Mouse (Mus musculus): ENCODE data around the gene Mthfd1l. TPM values are rescaled to one million over a fixed set of nuclear protein-coding genes. Genes with fewer than 3 reads are reported as not detected.
"Not testable (repeated sequence)": the region's sequence is repeated elsewhere in the genome, so short reads cannot be mapped to it uniquely, and the experiment has no call there.

Mthfd1l gene
- polyA plus RNA-seq, 1 experiment from 2014 or later, result 14.2 TPM

- Histone ChIP-seq H3K27ac (ENCODE audit: low read length) (peak overlapping the region; percentile 81), H3K4me1 (replicated peaks; ENCODE audit: control insufficient read depth, insufficient read depth, low read length) (peaks cover 8% of the 10 kb centered on the region; the same call in 1 of the 2 replicates), H3K36me3 (ENCODE audit: control insufficient read depth, insufficient read depth, low read length) (no peaks in the 10 kb centered on the region), H3K4me3 (ENCODE audit: low read length) (no peak overlapping the region), H3K27me3 (ENCODE audit: control insufficient read depth, insufficient read depth, low read depth, low read length) (no peaks in the 10 kb centered on the region), H3K9ac (ENCODE audit: low read length) (no peak overlapping the region), H3K4me2 (ENCODE audit: low read depth, low read length) (no peak overlapping the region), H3K9me3 (ENCODE audit: control insufficient read depth, low read length) (no peaks in the 10 kb centered on the region)
- peak; percentile 93 for ATAC-seq (ENCODE audit: low read depth)
- WGBS, result 51% methylated on average over 15 of the region's 15 CpGs
These were observed 92.6 kb downstream of the Mthfd1l start for GRCm38 (mm10) chr10:4065295-4066084.

- H3K4me3 ChIP-seq (ENCODE audit: low read length), result no peak overlapping the region
- 64% methylated on average over 7 of the region's 7 CpGs for WGBS
- no peaks in the 10 kb centered on the region for H3K27me3 ChIP-seq (ENCODE audit: control insufficient read depth, insufficient read depth, low read depth, low read length)
- no peak overlapping the region for H3K4me2 ChIP-seq (ENCODE audit: low read depth, low read length)
- peaks cover 16% of the 10 kb centered on the region; the same call in 1 of the 2 replicates for H3K4me1 ChIP-seq (replicated peaks; ENCODE audit: control insufficient read depth, insufficient read depth, low read length)
- no peak overlapping the region for H3K9ac ChIP-seq (ENCODE audit: low read length)
- H3K27ac ChIP-seq (ENCODE audit: low read length), result no peak overlapping the region
- H3K9me3 ChIP-seq (ENCODE audit: control insufficient read depth, low read length), result no peaks in the 10 kb centered on the region
- no peaks in the 10 kb centered on the region for H3K36me3 ChIP-seq (ENCODE audit: control insufficient read depth, insufficient read depth, low read length)
- peak; percentile 23; the same call in 1 of the 2 replicates for ATAC-seq (ENCODE audit: low read depth)
These were observed 96.4 kb downstream of the Mthfd1l start for GRCm38 (mm10) chr10:4069258-4069826.

- Histone ChIP-seq H3K4me3 (ENCODE audit: low read length) (no peak overlapping the region), H3K4me1 (replicated peaks; ENCODE audit: control insufficient read depth, insufficient read depth, low read length) (peaks cover 16% of the 10 kb centered on the region; the same call in 1 of the 2 replicates), H3K9me3 (ENCODE audit: control insufficient read depth, low read length) (no peaks in the 10 kb centered on the region), H3K36me3 (ENCODE audit: control insufficient read depth, insufficient read depth, low read length) (no peaks in the 10 kb centered on the region), H3K9ac (ENCODE audit: low read length) (no peak overlapping the region; the same call in 1 of the 2 replicates), H3K27me3 (ENCODE audit: control insufficient read depth, insufficient read depth, low read depth, low read length) (no peaks in the 10 kb centered on the region), H3K27ac (ENCODE audit: low read length) (no peak overlapping the region), H3K4me2 (ENCODE audit: low read depth, low read length) (no peak overlapping the region)
- WGBS, result 88% methylated on average over 7 of the region's 7 CpGs
- no peak for ATAC-seq (ENCODE audit: low read depth)
These were observed 97.1 kb downstream of the Mthfd1l start for GRCm38 (mm10) chr10:4070061-4070460.

GRCm38 (mm10) chr10:4071069-4071844, 98.3 kb downstream of the Mthfd1l start:
- WGBS, result 64% methylated on average over 8 of the region's 8 CpGs
- no peak overlapping the region for H3K4me2 ChIP-seq (ENCODE audit: low read depth, low read length)

GRCm38 (mm10) chr10:4071845-4072345, 99.0 kb downstream of the Mthfd1l start:
- Histone ChIP-seq H3K9ac (ENCODE audit: low read length) (no peak overlapping the region), H3K9me3 (ENCODE audit: control insufficient read depth, low read length) (no peaks in the 10 kb centered on the region), H3K27ac (ENCODE audit: low read length) (0 out of 2 replicates have a peak overlapping the region, but pooled peaks have one; percentile 10), H3K36me3 (ENCODE audit: control insufficient read depth, insufficient read depth, low read length) (no peaks in the 10 kb centered on the region), H3K4me3 (ENCODE audit: low read length) (no peak overlapping the region), H3K4me2 (ENCODE audit: low read depth, low read length) (no peak overlapping the region), H3K4me1 (replicated peaks; ENCODE audit: control insufficient read depth, insufficient read depth, low read length) (peaks cover 13% of the 10 kb centered on the region; the same call in 1 of the 2 replicates), H3K27me3 (ENCODE audit: control insufficient read depth, insufficient read depth, low read depth, low read length) (no peaks in the 10 kb centered on the region)
- ATAC-seq (ENCODE audit: low read depth), result peak; percentile 69
- WGBS, result 56% methylated on average over 6 of the region's 6 CpGs

More at GRCm38 (mm10) chr10:4071069-4071844, 98.3 kb downstream of the Mthfd1l start:
- peak overlapping the region; percentile 10; the same call in 1 of the 2 replicates for H3K27ac ChIP-seq (ENCODE audit: low read length)
- no peaks in the 10 kb centered on the region for H3K9me3 ChIP-seq (ENCODE audit: control insufficient read depth, low read length)
- H3K27me3 ChIP-seq (ENCODE audit: control insufficient read depth, insufficient read depth, low read depth, low read length), result no peaks in the 10 kb centered on the region
- peaks cover 13% of the 10 kb centered on the region; the same call in 1 of the 2 replicates for H3K4me1 ChIP-seq (replicated peaks; ENCODE audit: control insufficient read depth, insufficient read depth, low read length)
- H3K4me3 ChIP-seq (ENCODE audit: low read length), result no peak overlapping the region
- no peak for ATAC-seq (ENCODE audit: low read depth)
- H3K9ac ChIP-seq (ENCODE audit: low read length), result no peak overlapping the region
- H3K36me3 ChIP-seq (ENCODE audit: control insufficient read depth, insufficient read depth, low read length), result no peaks in the 10 kb centered on the region

- not testable (repeated sequence) for H3K27ac ChIP-seq (ENCODE audit: low read length); H3K9me3 ChIP-seq (ENCODE audit: control insufficient read depth, low read length); ATAC-seq (ENCODE audit: low read depth); H3K4me2 ChIP-seq (ENCODE audit: low read depth, low read length); H3K27me3 ChIP-seq (ENCODE audit: control insufficient read depth, insufficient read depth, low read depth, low read length); H3K9ac ChIP-seq (ENCODE audit: low read length); H3K36me3 ChIP-seq (ENCODE audit: control insufficient read depth, insufficient read depth, low read length); H3K4me3 ChIP-seq (ENCODE audit: low read length)
- WGBS, result 82% methylated on average over 4 of the region's 4 CpGs
- H3K4me1 ChIP-seq (replicated peaks; ENCODE audit: control insufficient read depth, insufficient read depth, low read length), result peaks cover 13% of the 10 kb centered on the region; the same call in 1 of the 2 replicates
These were observed 99.6 kb downstream of the Mthfd1l start for GRCm38 (mm10) chr10:4072491-4072890.

- H3K27ac ChIP-seq (ENCODE audit: low read length), result peak overlapping the region; percentile 84; the same call in 1 of the 2 replicates
- peaks cover 24% of the 10 kb centered on the region for H3K4me1 ChIP-seq (replicated peaks; ENCODE audit: control insufficient read depth, insufficient read depth, low read length)
- no peak for ATAC-seq (ENCODE audit: low read depth)
- WGBS, result 64% methylated on average over 9 of the region's 9 CpGs
- H3K36me3 ChIP-seq (ENCODE audit: control insufficient read depth, insufficient read depth, low read length), result no peaks in the 10 kb centered on the region
- H3K4me2 ChIP-seq (ENCODE audit: low read depth, low read length), result no peak overlapping the region
- no peaks in the 10 kb centered on the region for H3K9me3 ChIP-seq (ENCODE audit: control insufficient read depth, low read length)
- H3K4me3 ChIP-seq (ENCODE audit: low read length), result no peak overlapping the region
- H3K27me3 ChIP-seq (ENCODE audit: control insufficient read depth, insufficient read depth, low read depth, low read length), result no peaks in the 10 kb centered on the region
- no peak overlapping the region for H3K9ac ChIP-seq (ENCODE audit: low read length)
These were observed 105.4 kb downstream of the Mthfd1l start for GRCm38 (mm10) chr10:4078220-4078840.

GRCm38 (mm10) chr10:4078979-4079630, 106.2 kb downstream of the Mthfd1l start:
- H3K9me3 ChIP-seq (ENCODE audit: control insufficient read depth, low read length), result no peaks in the 10 kb centered on the region
- peak overlapping the region; percentile 42 for H3K9ac ChIP-seq (ENCODE audit: low read length)
- H3K4me2 ChIP-seq (ENCODE audit: low read depth, low read length), result peak overlapping the region; percentile 27
- ATAC-seq (ENCODE audit: low read depth), result peak; percentile 65
- peaks cover 24% of the 10 kb centered on the region for H3K4me1 ChIP-seq (replicated peaks; ENCODE audit: control insufficient read depth, insufficient read depth, low read length)
- 22% methylated on average over 8 of the region's 8 CpGs for WGBS
- no peaks in the 10 kb centered on the region for H3K27me3 ChIP-seq (ENCODE audit: control insufficient read depth, insufficient read depth, low read depth, low read length)
- no peak overlapping the region for H3K4me3 ChIP-seq (ENCODE audit: low read length)
- no peaks in the 10 kb centered on the region for H3K36me3 ChIP-seq (ENCODE audit: control insufficient read depth, insufficient read depth, low read length)
- H3K27ac ChIP-seq (ENCODE audit: low read length), result peak overlapping the region; percentile 84

Measured in lung, embryonic 16.5 days (tissue).